In the genomic region with DNA sequence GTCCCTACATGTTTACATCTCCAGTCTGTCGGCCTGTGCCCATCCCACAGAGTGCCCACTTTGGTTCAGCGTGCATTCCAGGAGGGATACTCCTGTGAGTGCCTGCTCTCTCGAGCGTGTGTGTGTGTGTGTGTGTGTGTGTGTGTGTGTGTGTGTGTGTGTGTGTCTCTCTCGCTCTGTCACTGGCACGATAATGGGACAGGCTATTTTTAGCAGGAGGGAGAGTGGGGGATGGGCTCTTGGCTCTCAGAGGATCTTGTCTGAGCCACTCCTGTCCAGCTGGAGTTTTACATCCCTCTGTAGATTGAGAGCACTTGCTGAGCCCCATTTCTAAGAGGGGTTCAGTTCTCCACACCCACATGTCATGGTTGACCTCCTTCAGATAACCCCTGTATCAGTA, we compare ENCODE assay signal across 8 mouse cellular contexts. TPM values are rescaled to one million over a fixed set of nuclear protein-coding genes. Genes with fewer than 3 reads are reported as not detected.
DNase-seq lines count a peak whose midpoint lies in the region; ATAC-seq and TF ChIP-seq lines count a peak whose summit lies in the region.

No protein-coding gene starts in this region.

- DNase-seq in layer of hippocampus, adult 2 months (ENCODE audit: low spot score in 2 of 2), result peak in 1 of 2 experiments; percentile 58
- DNase-seq in layer of hippocampus, postnatal 36 days, result no peak
- peak; percentile 64 for DNase-seq in gastrocnemius, postnatal 25 days
- no peak for DNase-seq in thymus, postnatal 36 days
- DNase-seq in frontal cortex, postnatal 10 days (ENCODE audit: low spot score in 2 of 2), result no peak

- H3K27ac ChIP-seq in layer of hippocampus, adult 2 months, result peak overlapping the region; percentile 48; the same call in 1 of the 2 replicates
- H3K27ac ChIP-seq in brown adipose tissue, adult 24 weeks (replicated peaks; ENCODE audit: low read depth, low read length), result peak overlapping the region; percentile 41; the same call in 1 of the 2 replicates
- peak overlapping the region; percentile 42; the same call in 1 of the 2 replicates for H3K27ac ChIP-seq in kidney, embryonic 14.5 days (ENCODE audit: low read depth, low read length)
- no peak overlapping the region for H3K27ac ChIP-seq in stomach, embryonic 16.5 days (ENCODE audit: low read length)

- peaks cover 2% of the 10 kb centered on the region; the same call in 1 of the 2 replicates for H3K4me1 ChIP-seq in brown adipose tissue, adult 24 weeks (ENCODE audit: control insufficient read depth, insufficient read depth, insufficient read length, low read length)
- H3K4me1 ChIP-seq in kidney, embryonic 14.5 days (ENCODE audit: control insufficient read depth, insufficient read depth, low read length), result peaks cover 31% of the 10 kb centered on the region
- H3K4me1 ChIP-seq in stomach, embryonic 16.5 days (ENCODE audit: control insufficient read depth, insufficient read depth, low read length), result peaks cover 8% of the 10 kb centered on the region

- WGBS in kidney, embryonic 14.5 days, result 36% methylated on average over 6 of the region's 6 CpGs
- WGBS in stomach, embryonic 16.5 days, result 18% methylated on average over 6 of the region's 6 CpGs

- peaks cover 89% of the 10 kb centered on the region for H3K36me3 ChIP-seq in kidney, embryonic 14.5 days (ENCODE audit: control insufficient read depth, insufficient read depth, low read length)
- peaks cover 20% of the 10 kb centered on the region for H3K36me3 ChIP-seq in stomach, embryonic 16.5 days (ENCODE audit: control insufficient read depth, insufficient read depth, low read length)

- no peak for ATAC-seq in kidney, embryonic 14.5 days (ENCODE audit: low FRiP score, low TSS enrichment)
- peak; percentile 19; the same call in 1 of the 2 replicates for ATAC-seq in stomach, embryonic 16.5 days (ENCODE audit: insufficient read depth, low FRiP score)

- no peak overlapping the region for H3K4me3 ChIP-seq in layer of hippocampus, adult 2 months
- H3K4me3 ChIP-seq in brown adipose tissue, adult 24 weeks (ENCODE audit: insufficient read depth, low read depth, low read length), result no peak overlapping the region
- H3K4me3 ChIP-seq in kidney, embryonic 14.5 days (ENCODE audit: low read length), result no peak overlapping the region
- H3K4me3 ChIP-seq in stomach, embryonic 16.5 days (replicated peaks; ENCODE audit: low read length), result no peak overlapping the region

- TF ChIP-seq CTCF in layer of hippocampus, adult 2 months (conservative IDR thresholded peaks at IDR 0.05), result no peak

- H3K9ac ChIP-seq in kidney, embryonic 14.5 days (ENCODE audit: low read depth, low read length), result no peak overlapping the region
- 0 out of 2 replicates have a peak overlapping the region, but pooled peaks have one; percentile 19 for H3K9ac ChIP-seq in stomach, embryonic 16.5 days (ENCODE audit: low read length)

- no peaks in the 10 kb centered on the region for H3K9me3 ChIP-seq in kidney, embryonic 14.5 days (ENCODE audit: control insufficient read depth, low read length)
- H3K9me3 ChIP-seq in stomach, embryonic 16.5 days (replicated peaks; ENCODE audit: control insufficient read depth, low read length), result no peaks in the 10 kb centered on the region

- no peaks in the 10 kb centered on the region for H3K27me3 ChIP-seq in kidney, embryonic 14.5 days (ENCODE audit: control insufficient read depth, insufficient read depth, low read length)
- H3K27me3 ChIP-seq in stomach, embryonic 16.5 days (ENCODE audit: control insufficient read depth, insufficient read depth, low read length), result no peaks in the 10 kb centered on the region

- H3K4me2 ChIP-seq in kidney, embryonic 14.5 days (replicated peaks; ENCODE audit: low read depth, low read length), result no peak overlapping the region
- H3K4me2 ChIP-seq in stomach, embryonic 16.5 days (ENCODE audit: low read depth, low read length), result no peak overlapping the region

RNA-seq across cellular contexts. Expression of gene Mllt6, which starts 6.6 kb away (rescaled TPM):
- 100 to 1,000 TPM; 122 to 124 TPM for total RNA-seq in layer of hippocampus, adult 2 months (2021)
- total RNA-seq in layer of hippocampus, postnatal 36 days (2021), result 100 to 1,000 TPM; 105 to 110 TPM
- polyA plus RNA-seq in brown adipose tissue, adult 24 weeks (2012; ENCODE audit: insufficient read depth, insufficient read length, missing spikeins), result 10.9 and 12.9 TPM in 2 replicates
- 10 to 100 TPM; 33.0 to 40.5 TPM for total RNA-seq in gastrocnemius, postnatal 25 days (2021)
- 5.7 and 10.0 TPM in 2 replicates for polyA plus RNA-seq in kidney, embryonic 14.5 days (2014; fragmentation: Nextera tagmentation; extraction: Ambion mirVana)
- polyA plus RNA-seq in stomach, embryonic 16.5 days (2015; fragmentation: Nextera tagmentation; extraction: Ambion mirVana), result 1.9 and 2.5 TPM in 2 replicates

RNA-seq across cellular contexts. Expression of gene Cisd3, which starts 15.8 kb away (rescaled TPM):
- 10 to 100 TPM; 45.5 to 49.3 TPM for total RNA-seq in layer of hippocampus, adult 2 months (2021)
- 10 to 100 TPM; 52.8 to 58.2 TPM for total RNA-seq in layer of hippocampus, postnatal 36 days (2021)
- 420 and 579 TPM in 2 replicates for polyA plus RNA-seq in brown adipose tissue, adult 24 weeks (2012; ENCODE audit: insufficient read depth, insufficient read length, missing spikeins)
- total RNA-seq in gastrocnemius, postnatal 25 days (2021), result 100 to 1,000 TPM; 109 to 113 TPM
- 30.5 and 34.2 TPM in 2 replicates for polyA plus RNA-seq in kidney, embryonic 14.5 days (2014; fragmentation: Nextera tagmentation; extraction: Ambion mirVana)
- polyA plus RNA-seq in stomach, embryonic 16.5 days (2015; fragmentation: Nextera tagmentation; extraction: Ambion mirVana), result 34.2 and 35.1 TPM in 2 replicates

RNA-seq across cellular contexts. Expression of gene Pcgf2, which starts 30.5 kb away (rescaled TPM):
- total RNA-seq in layer of hippocampus, adult 2 months (2021), result 10 to 100 TPM; 29.1 to 31.1 TPM
- total RNA-seq in layer of hippocampus, postnatal 36 days (2021), result 10 to 100 TPM; 23.5 to 30.6 TPM
- polyA plus RNA-seq in brown adipose tissue, adult 24 weeks (2012; ENCODE audit: insufficient read depth, insufficient read length, missing spikeins), result 6.8 and 12.7 TPM in 2 replicates
- 1 to 10 TPM; 2.4 to 3.3 TPM for total RNA-seq in gastrocnemius, postnatal 25 days (2021)
- 19.3 and 23.1 TPM in 2 replicates for polyA plus RNA-seq in kidney, embryonic 14.5 days (2014; fragmentation: Nextera tagmentation; extraction: Ambion mirVana)
- polyA plus RNA-seq in stomach, embryonic 16.5 days (2015; fragmentation: Nextera tagmentation; extraction: Ambion mirVana), result 8.9 and 9.4 TPM in 2 replicates

RNA-seq across cellular contexts. Expression of gene Psmb3, which starts 33.4 kb away (rescaled TPM):
- 100 to 1,000 TPM; 128 to 133 TPM for total RNA-seq in layer of hippocampus, adult 2 months (2021)
- total RNA-seq in layer of hippocampus, postnatal 36 days (2021), result 100 to 1,000 TPM; 125 to 129 TPM
- polyA plus RNA-seq in brown adipose tissue, adult 24 weeks (2012; ENCODE audit: insufficient read depth, insufficient read length, missing spikeins), result 364 and 464 TPM in 2 replicates
- total RNA-seq in gastrocnemius, postnatal 25 days (2021), result 100 to 1,000 TPM; 128 TPM
- polyA plus RNA-seq in kidney, embryonic 14.5 days (2014; fragmentation: Nextera tagmentation; extraction: Ambion mirVana), result 525 and 539 TPM in 2 replicates
- 363 and 373 TPM in 2 replicates for polyA plus RNA-seq in stomach, embryonic 16.5 days (2015; fragmentation: Nextera tagmentation; extraction: Ambion mirVana)

RNA-seq across cellular contexts. Expression of gene Epop, which starts 40.3 kb away (rescaled TPM):
- total RNA-seq in layer of hippocampus, adult 2 months (2021), result 10 to 100 TPM; 34.1 to 35.1 TPM
- 10 to 100 TPM; 33.6 to 34.2 TPM for total RNA-seq in layer of hippocampus, postnatal 36 days (2021)
- not detected in 2 replicates for polyA plus RNA-seq in brown adipose tissue, adult 24 weeks (2012; ENCODE audit: insufficient read depth, insufficient read length, missing spikeins)
- 1 to 10 TPM; 1.2 to 1.6 TPM for total RNA-seq in gastrocnemius, postnatal 25 days (2021)
- polyA plus RNA-seq in kidney, embryonic 14.5 days (2014; fragmentation: Nextera tagmentation; extraction: Ambion mirVana), result 6.3 and 6.9 TPM in 2 replicates
- 0.41 and 0.77 TPM in 2 replicates for polyA plus RNA-seq in stomach, embryonic 16.5 days (2015; fragmentation: Nextera tagmentation; extraction: Ambion mirVana)

Comparison
In these comparisons a context has a peak if more than half of its experiments do, and no peak if none do; other contexts are left out.
1. RNA of gene Pcgf2, which starts 30.5 kb away (total RNA-seq): 29.1 to 31.1 TPM in layer of hippocampus, adult 2 months and 23.5 to 30.6 TPM in layer of hippocampus, postnatal 36 days; 2.4 to 3.3 TPM in gastrocnemius, postnatal 25 days; every median in the first group is over 4 times any median in the second.